Mouse (Mus musculus) adrenal gland, adult (tissue): ENCODE measurements around the gene Npas4.

ENCODE experiments used
- DNase-seq, 2 experiments: peaks; one replicate each; pipeline ENCODE4 v3.0.0; 2022 to 2023; ENCODE audit warnings: low spot score in 1 of 2; ENCODE audit not compliant: inconsistent age in 2 of 2

Npas4 gene

GRCm38 (mm10) chr19:4994043-4994442 is 3.9 kb upstream of the Npas4 start:
- no peak for DNase-seq

DNA sequence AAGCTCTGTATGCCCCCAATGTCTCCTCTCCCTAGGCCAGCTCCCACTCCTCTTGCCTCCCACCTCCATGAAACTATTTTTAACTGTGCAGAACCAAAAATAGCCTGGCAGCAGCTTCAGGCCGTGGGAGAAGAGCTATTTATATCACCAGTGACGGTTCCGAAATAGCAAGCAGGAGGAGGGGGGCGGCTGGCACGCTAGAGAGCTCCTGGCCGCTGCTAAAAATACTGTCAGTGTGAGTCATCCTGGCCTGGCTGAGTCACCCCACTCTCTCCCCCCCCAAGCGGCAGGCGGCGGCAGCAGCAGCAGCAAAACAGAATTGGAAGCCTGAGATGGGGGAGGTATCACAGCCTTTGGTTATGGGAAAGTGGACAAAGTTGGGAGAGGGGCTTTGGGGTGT is 2.8 kb upstream of the Npas4 start:
- peak; percentile 89 to 93 for DNase-seq

DNA sequence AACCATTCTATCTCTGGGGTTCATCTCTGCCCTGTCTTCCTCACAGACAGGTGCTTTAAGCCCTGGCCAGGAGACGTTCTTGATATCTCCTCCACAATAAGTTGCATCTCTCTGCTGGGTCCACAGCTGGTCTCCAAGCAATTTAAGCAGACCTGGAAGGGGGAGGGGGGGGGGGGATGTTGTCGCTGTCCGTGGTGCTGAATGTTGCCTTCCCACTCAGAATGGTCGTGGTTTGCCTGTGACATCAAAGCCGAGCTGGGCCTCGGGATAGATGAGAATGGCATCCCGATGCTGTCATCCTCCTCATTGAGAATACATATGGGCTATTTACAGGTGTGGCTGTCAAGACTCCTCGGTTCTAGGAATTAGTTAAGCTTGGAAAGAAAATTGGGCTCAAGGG is 2.3 kb upstream of the Npas4 start:
- DNase-seq: no peak

DNA sequence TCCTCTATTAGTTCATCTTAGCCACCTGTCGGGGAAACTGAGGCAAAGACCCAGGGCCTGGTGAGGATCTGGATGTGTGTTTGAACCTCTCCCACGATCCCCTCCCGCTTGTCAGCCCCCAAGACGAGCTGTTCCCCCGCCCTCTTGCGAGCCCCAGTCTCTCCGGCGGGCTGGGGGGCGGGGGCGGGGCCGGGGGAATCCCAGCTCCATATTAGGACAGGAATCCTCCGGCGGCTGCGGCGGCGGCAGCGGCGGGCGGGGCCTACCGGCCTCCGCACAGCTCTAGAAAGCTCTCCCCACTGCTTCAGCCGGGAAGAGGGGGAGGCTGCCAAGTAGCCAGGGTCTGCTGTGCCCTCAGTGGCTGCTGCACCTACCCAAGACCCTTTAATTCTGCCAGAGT is 600 bp upstream of the Npas4 start:
- DNase-seq: no peak

DNA sequence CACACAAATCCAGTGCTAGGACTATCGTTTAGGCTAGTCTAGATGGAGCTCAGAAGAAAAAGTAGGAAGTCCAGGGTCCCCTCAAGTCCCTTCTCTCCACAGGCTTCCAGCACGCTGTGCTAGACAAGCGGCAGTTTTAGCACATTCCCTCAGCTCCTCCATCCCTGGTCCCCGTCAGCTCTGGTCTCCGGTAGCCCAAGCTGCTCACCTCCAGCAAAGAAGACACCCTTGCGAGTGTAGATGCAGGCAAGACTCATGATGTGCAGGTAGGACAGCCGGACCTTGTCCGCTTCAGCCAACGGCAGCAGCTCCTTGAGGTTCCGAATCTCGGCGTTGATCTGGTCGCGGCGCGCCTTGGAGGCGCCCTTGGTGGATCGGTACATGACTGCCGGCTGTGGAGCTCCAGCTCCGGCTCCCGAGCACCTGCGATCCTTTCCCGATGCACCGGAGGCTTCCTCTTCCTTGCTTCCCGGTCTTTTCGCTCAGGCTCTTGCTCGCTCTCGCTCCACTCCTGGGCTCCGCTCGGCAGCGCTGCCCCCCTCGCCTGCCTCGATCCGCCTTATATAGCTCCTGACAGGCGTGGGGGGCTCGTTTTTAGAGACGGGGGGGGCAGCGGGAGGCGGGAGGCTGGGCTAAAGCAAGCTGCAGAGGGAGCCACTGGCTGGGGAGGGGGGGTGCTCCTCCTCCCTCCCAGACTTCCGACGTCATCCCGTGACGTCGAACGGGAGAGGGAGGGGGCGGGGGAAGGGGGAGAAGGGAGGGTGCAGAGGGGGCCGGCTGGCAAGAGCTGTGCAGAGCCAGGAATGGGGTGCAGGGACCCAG is 471 bp downstream of the Npas4 start:
- DNase-seq: no peak

GRCm38 (mm10) chr19:4989013-4989412 is 1.1 kb downstream of the Npas4 start:
- peak; percentile 87 to 96 for DNase-seq

DNA sequence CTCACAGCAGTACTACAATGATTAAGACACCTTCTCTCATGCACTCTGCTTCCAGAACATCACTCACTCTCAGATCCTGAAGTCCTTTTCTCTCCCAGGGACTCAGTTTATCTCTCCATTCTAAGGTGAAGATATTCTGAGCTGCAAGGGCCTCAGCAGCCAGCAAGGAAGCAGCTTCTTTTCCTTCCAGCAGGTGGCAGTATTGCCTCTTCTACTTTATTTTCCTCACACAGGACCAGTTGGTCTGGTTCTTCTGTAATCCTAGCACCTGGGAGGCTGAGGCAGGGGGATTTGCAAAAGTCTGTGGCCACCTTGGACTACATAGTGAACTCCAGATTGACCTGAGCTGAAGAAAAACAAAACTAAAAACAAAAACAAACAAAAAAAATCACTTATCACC is 8.3 kb downstream of the Npas4 start:
- DNase-seq: peak; percentile 42 to 86

DNA sequence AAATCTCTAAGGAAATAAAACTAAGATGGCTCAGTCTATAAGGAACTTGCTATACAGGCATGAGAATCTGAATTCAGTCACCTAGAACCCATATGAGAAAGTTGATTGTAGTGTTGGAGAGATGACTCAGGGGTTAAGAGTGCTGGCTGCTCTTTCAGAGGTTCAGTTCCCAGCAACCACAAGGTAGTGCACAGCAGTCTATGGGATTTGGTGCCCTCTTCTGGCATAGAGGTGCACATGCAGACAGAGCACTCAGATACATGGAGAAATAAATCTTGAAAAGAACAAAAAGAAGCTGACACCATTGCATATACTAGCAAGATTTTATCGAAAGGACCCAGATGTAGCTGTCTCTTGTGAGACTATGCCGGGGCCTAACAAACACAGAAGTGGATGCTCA is 21.9 kb downstream of the Npas4 start:
- no peak for DNase-seq

GRCm38 (mm10) chr19:4961928-4962601 is 28.1 kb downstream of the Npas4 start, which contains the start of gene Mrpl11:
Mrpl11 (plus strand) TSS chr19:4962147.
- peak; percentile 91 to 97 for DNase-seq

DNA sequence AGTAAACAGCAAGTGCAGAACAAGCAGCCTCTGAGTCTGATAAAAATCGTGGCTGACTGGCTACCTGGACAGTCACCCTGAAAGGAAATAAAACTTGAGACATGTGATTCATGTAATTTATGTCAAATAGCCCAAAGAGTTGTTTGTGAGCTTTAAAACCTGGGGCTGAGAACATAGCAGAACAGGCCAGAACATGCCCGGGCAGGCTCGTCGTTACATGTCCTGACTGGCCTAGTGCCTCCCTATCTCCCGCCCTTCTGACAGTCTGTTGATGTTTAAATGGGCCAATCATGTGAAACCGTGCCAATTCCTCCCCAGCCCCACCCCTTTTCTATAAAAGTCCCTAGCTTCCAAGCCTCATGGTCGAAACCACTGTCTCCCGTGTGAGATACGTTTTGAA is 41.5 kb downstream of the Npas4 start:
- DNase-seq: peak in 1 of 2 experiments; percentile 15

DNA sequence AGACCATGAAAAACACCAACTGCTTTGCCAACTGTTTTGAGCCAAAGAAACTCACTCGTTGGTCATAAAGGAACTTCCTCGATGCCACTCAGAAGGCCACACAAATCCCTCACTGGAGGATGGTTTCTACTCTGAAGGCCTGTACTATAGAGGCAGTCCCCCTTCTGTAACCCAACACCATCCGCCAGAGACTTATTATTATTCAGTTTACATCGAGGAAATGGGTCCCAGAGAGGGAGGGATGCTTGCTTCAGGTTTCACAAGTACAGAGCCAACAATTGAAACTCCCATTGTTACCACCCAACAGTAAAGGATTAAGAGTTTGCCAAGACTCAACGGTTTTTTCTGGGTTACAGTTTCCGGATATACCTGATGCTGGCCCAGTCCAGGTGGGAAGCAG is 44.6 kb downstream of the Npas4 start:
- no peak for DNase-seq

- DNase-seq: no peak
These were observed 46.9 kb downstream of the Npas4 start for GRCm38 (mm10) chr19:4943253-4943588.

DNA sequence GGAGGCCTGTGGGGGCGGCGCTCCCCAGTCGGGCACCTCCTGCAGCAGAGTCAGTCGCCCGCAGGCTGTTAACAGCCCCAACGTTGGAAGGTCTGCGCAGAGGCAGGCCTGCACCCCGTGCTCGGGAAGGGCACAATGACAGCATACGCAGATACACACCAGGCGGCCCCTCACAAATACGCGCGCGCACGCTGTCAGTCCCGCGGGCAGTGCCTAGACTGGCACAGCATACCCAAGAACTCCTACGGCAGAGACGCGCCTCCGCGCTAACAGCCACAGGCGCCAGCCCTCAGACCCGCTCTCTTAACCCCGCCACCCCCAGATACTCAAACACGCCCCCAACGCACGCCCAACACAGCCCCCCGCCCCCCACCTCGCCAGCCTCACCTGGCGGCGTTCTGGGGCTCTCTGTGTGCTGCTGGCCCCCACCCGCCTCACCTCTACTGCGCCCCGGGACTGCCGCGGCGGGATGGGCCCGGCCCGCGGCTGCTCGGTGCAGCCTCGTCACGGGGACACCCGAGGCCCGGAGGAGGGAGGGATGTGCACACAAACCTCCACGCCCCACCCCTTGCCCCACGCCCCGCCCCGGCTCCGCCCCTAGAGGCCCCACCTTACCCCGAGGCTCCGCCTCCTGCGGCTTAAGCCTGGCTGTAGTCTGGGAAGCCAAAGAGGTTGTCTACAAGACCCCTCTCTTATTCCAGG is 47.4 kb downstream of the Npas4 start, which contains the start of gene Peli3:
Peli3 (minus strand) TSS at position 577 of the 702 bp plus-strand sequence.
- DNase-seq: peak; percentile 87 to 96

GRCm38 (mm10) chr19:4937444-4938310 is 52.4 kb downstream of the Npas4 start:
- peak in 1 of 2 experiments; percentile 15 for DNase-seq

- DNase-seq: no peak
These were observed 53.2 kb downstream of the Npas4 start for GRCm38 (mm10) chr19:4936896-4937295.
